Mouse (Mus musculus) brain, adult 2 months (tissue): ENCODE measurements around the gene Bag5.
"Not testable (repeated sequence)": the region's sequence is repeated elsewhere in the genome, so short reads cannot be mapped to it uniquely, and the experiment has no call there.

Source experiments
- DNase-seq: peaks from one replicate; pipeline ENCODE4 v3.0.0; 2011; ENCODE audit warnings: low read depth, low spot score

Bag5 gene

GRCm38 (mm10) chr12:111736676-111737075 lies 23.6 kb upstream of the Bag5 start:
- DNase-seq: not testable (repeated sequence)

- no peak for DNase-seq
These were observed 21.9 kb upstream of the Bag5 start for GRCm38 (mm10) chr12:111734912-111735311.

- DNase-seq: no peak
These were observed 19.9 kb upstream of the Bag5 start for GRCm38 (mm10) chr12:111732921-111733320.

- DNase-seq: peak; percentile 98
These were observed 19.1 kb upstream of the Bag5 start for GRCm38 (mm10) chr12:111731822-111732807.

GRCm38 (mm10) chr12:111727956-111728355 lies 14.9 kb upstream of the Bag5 start:
- DNase-seq: no peak

- DNase-seq: peak; percentile 87
These were observed 13.0 kb upstream of the Bag5 start for GRCm38 (mm10) chr12:111726122-111726463.

- peak; percentile 91 for DNase-seq
These were observed 12.5 kb upstream of the Bag5 start for GRCm38 (mm10) chr12:111725338-111726121.

GRCm38 (mm10) chr12:111724638-111725337 lies 11.7 kb upstream of the Bag5 start:
- DNase-seq: peak; percentile 95

GRCm38 (mm10) chr12:111722654-111723053 lies 9.6 kb upstream of the Bag5 start:
- DNase-seq: peak; percentile 74

GRCm38 (mm10) chr12:111720222-111720621 lies 7.2 kb upstream of the Bag5 start:
- no peak for DNase-seq

- peak; percentile 91 for DNase-seq
These were observed 5.6 kb upstream of the Bag5 start for GRCm38 (mm10) chr12:111718656-111719055.

GRCm38 (mm10) chr12:111716505-111716904 lies 3.4 kb upstream of the Bag5 start:
- no peak for DNase-seq

GRCm38 (mm10) chr12:111713880-111714279 lies 823 bp upstream of the Bag5 start:
- not testable (repeated sequence) for DNase-seq

GRCm38 (mm10) chr12:111712476-111712875 lies 581 bp downstream of the Bag5 start:
- DNase-seq: no peak

GRCm38 (mm10) chr12:111710091-111710490 lies 3.0 kb downstream of the Bag5 start:
- no peak for DNase-seq

GRCm38 (mm10) chr12:111708181-111708580 lies 4.9 kb downstream of the Bag5 start:
- no peak for DNase-seq

GRCm38 (mm10) chr12:111705186-111705973 lies 7.7 kb downstream of the Bag5 start:
- peak; percentile 45 for DNase-seq

- DNase-seq: peak; percentile 70
These were observed 8.4 kb downstream of the Bag5 start for GRCm38 (mm10) chr12:111704609-111705008.

- no peak for DNase-seq
These were observed 9.8 kb downstream of the Bag5 start for GRCm38 (mm10) chr12:111703301-111703700.

GRCm38 (mm10) chr12:111700920-111701458 lies 12.1 kb downstream of the Bag5 start:
- peak; percentile 91 for DNase-seq

GRCm38 (mm10) chr12:111699542-111699941 lies 13.5 kb downstream of the Bag5 start:
- peak; percentile 81 for DNase-seq
